Mouse (Mus musculus): Measurements from ENCODE around the gene Cpsf4.

GRCm38 (mm10) chr5:145119385-145119784 lies 47.6 kb upstream of the Cpsf4 start:
- peak; percentile 70 for TF ChIP-seq CTCF (IDR thresholded peaks at IDR 0.05; ENCODE audit: low read depth)
- no peak for TF ChIP-seq EP300 (IDR thresholded peaks at IDR 0.05; ENCODE audit: low read depth)
